Mouse (Mus musculus) liver, embryonic 16.5 days (tissue): ENCODE measurements around the gene Ppp1r12b. TPM values are rescaled to one million over a fixed set of nuclear protein-coding genes. Genes with fewer than 3 reads are reported as not detected.
"Not testable (repeated sequence)": the region's sequence is repeated elsewhere in the genome, so short reads cannot be mapped to it uniquely, and the experiment has no call there.

Experiments
- ATAC-seq: fragments of 200-750 bp; cut with Nextera tagmentation; 2 replicates; pipeline ENCODE4 v1.8.0; 2017; ENCODE audit warnings: low read depth, mild to moderate bottlenecking, moderate number of reproducible peaks, moderate library complexity
- H3K27ac ChIP-seq: fragments of 300-500 bp; sonication (generic); 2 replicates; pipeline ENCODE4 v1.5.1; 2014; ENCODE audit warnings: mild to moderate bottlenecking, low read length
- H3K27me3 ChIP-seq: fragments of 300-500 bp; sonication (generic); 2 replicates; pipeline ENCODE4 v1.6.1; 2014; ENCODE audit warnings: low read depth, low read length, mixed read lengths; ENCODE audit not compliant: control insufficient read depth, insufficient read depth
- H3K36me3 ChIP-seq: fragments of 300-500 bp; sonication (generic); 2 replicates; pipeline ENCODE4 v1.6.1; 2014; ENCODE audit warnings: mild to moderate bottlenecking; ENCODE audit not compliant: control insufficient read depth, insufficient read depth
- H3K4me1 ChIP-seq: fragments of 300-500 bp; sonication (generic); 2 replicates; pipeline ENCODE4 v1.6.1; 2014; ENCODE audit warnings: low read depth, low read length, mixed read lengths; ENCODE audit not compliant: control insufficient read depth
- H3K4me2 ChIP-seq: fragments of 300-500 bp; sonication (generic); 2 replicates; pipeline ENCODE4 v1.6.1; 2014; ENCODE audit warnings: low read depth, low read length, mixed read lengths
- H3K4me3 ChIP-seq: fragments of 300-500 bp; sonication (generic); 2 replicates; pipeline ENCODE4 v1.5.1; 2014; ENCODE audit warnings: low read depth, mild to moderate bottlenecking, low read length
- H3K9ac ChIP-seq: fragments of 300-500 bp; sonication (generic); 2 replicates; pipeline ENCODE4 v1.6.1; 2014; ENCODE audit warnings: low read depth, low read length
- H3K9me3 ChIP-seq: fragments of 300-500 bp; sonication (generic); replicated peaks from 2 replicates; pipeline ENCODE4 v1.6.1; 2016; ENCODE audit warnings: low read length; ENCODE audit not compliant: control insufficient read depth
- WGBS: fragments of 180-500 bp; shearing (Covaris S2); extraction: QIAGEN DNeasy Blood & Tissue Kit; methylation state at CpG from one replicate; pipeline ENCODE4 v1.1.7; 2014; ENCODE audit not compliant: insufficient replicate concordance; 5-methylcytosine and 5-hydroxymethylcytosine counted together
- polyA plus RNA-seq: library from polyadenylated mRNA; unstranded; fragments of >200 nt; fragmentation: Nextera tagmentation; extraction: Ambion mirVana; gene quantifications from 2 replicates; pipeline ENCODE4 v1.2.1, GENCODE M21; 2015

Gene Ppp1r12b
- polyA plus RNA-seq, 1 experiment from 2014 or later = 2.4 TPM

- Histone ChIP-seq H3K4me2 (no peak overlapping the region), H3K9ac (no peak overlapping the region), H3K27me3 (no peaks in the 10 kb centered on the region), H3K4me1 (no peaks in the 10 kb centered on the region), H3K9me3 (no peaks in the 10 kb centered on the region), H3K27ac (no peak overlapping the region), H3K36me3 (no peaks in the 10 kb centered on the region), H3K4me3 (no peak overlapping the region)
- 40% methylated on average over 3 of the region's 3 CpGs for WGBS
- ATAC-seq = no peak
Measured at GRCm38 (mm10) chr1:134852797-134853196, 102.9 kb downstream of the Ppp1r12b start.

- Histone ChIP-seq H3K4me2 (no peak overlapping the region), H3K4me3 (no peak overlapping the region), H3K9me3 (no peaks in the 10 kb centered on the region), H3K27me3 (no peaks in the 10 kb centered on the region), H3K36me3 (no peaks in the 10 kb centered on the region), H3K27ac (no peak overlapping the region), H3K4me1 (no peaks in the 10 kb centered on the region), H3K9ac (no peak overlapping the region)
- 81% methylated on average over 5 of the region's 5 CpGs for WGBS
- no peak for ATAC-seq
Measured at GRCm38 (mm10) chr1:134851211-134851610, 104.5 kb downstream of the Ppp1r12b start.

- Histone ChIP-seq H3K27me3 (no peaks in the 10 kb centered on the region), H3K36me3 (no peaks in the 10 kb centered on the region), H3K4me1 (no peaks in the 10 kb centered on the region), H3K9me3 (no peaks in the 10 kb centered on the region), H3K4me2 (no peak overlapping the region), H3K4me3 (no peak overlapping the region), H3K9ac (no peak overlapping the region), H3K27ac (no peak overlapping the region)
- WGBS = 64% methylated on average over 3 of the region's 3 CpGs
- no peak for ATAC-seq
Measured at GRCm38 (mm10) chr1:134850361-134850760, 105.4 kb downstream of the Ppp1r12b start.

GRCm38 (mm10) chr1:134847851-134848250, 107.9 kb downstream of the Ppp1r12b start:
- Histone ChIP-seq H3K9ac (no peak overlapping the region), H3K4me2 (no peak overlapping the region), H3K4me1 (no peaks in the 10 kb centered on the region), H3K9me3 (no peaks in the 10 kb centered on the region), H3K27me3 (no peaks in the 10 kb centered on the region), H3K36me3 (no peaks in the 10 kb centered on the region), H3K4me3 (no peak overlapping the region), H3K27ac (no peak overlapping the region)
- ATAC-seq = no peak
- 75% methylated on average over 9 of the region's 9 CpGs for WGBS

- no peaks in the 10 kb centered on the region for H3K27me3 ChIP-seq
- H3K36me3 ChIP-seq = no peaks in the 10 kb centered on the region
- no peaks in the 10 kb centered on the region for H3K4me1 ChIP-seq
- no peak overlapping the region for H3K4me3 ChIP-seq
- no peak overlapping the region for H3K4me2 ChIP-seq
- 75% methylated on average over 10 of the region's 10 CpGs for WGBS
- H3K9ac ChIP-seq = no peak overlapping the region
- H3K9me3 ChIP-seq = no peaks in the 10 kb centered on the region
- H3K27ac ChIP-seq = no peak overlapping the region
- no peak for ATAC-seq
Measured at GRCm38 (mm10) chr1:134846295-134846988, 109.3 kb downstream of the Ppp1r12b start.

- H3K4me1 ChIP-seq = no peaks in the 10 kb centered on the region
- H3K27me3 ChIP-seq = no peaks in the 10 kb centered on the region
- H3K4me2 ChIP-seq = no peak overlapping the region
- H3K9ac ChIP-seq = no peak overlapping the region
- 74% methylated on average over 6 of the region's 6 CpGs for WGBS
- no peak for ATAC-seq
- no peaks in the 10 kb centered on the region for H3K9me3 ChIP-seq
- no peak overlapping the region for H3K4me3 ChIP-seq
- no peaks in the 10 kb centered on the region for H3K36me3 ChIP-seq
- no peak overlapping the region for H3K27ac ChIP-seq
Measured at GRCm38 (mm10) chr1:134843369-134843768, 112.4 kb downstream of the Ppp1r12b start.

- no peaks in the 10 kb centered on the region for H3K9me3 ChIP-seq
- WGBS = 74% methylated on average over 10 of the region's 10 CpGs
- no peak for ATAC-seq
Measured at GRCm38 (mm10) chr1:134836909-134837480, 118.7 kb downstream of the Ppp1r12b start.

GRCm38 (mm10) chr1:134830881-134831280, 124.9 kb downstream of the Ppp1r12b start:
- not testable (repeated sequence) for H3K4me1 ChIP-seq, H3K4me3 ChIP-seq, H3K36me3 ChIP-seq, ATAC-seq, H3K9me3 ChIP-seq, H3K27ac ChIP-seq, H3K9ac ChIP-seq, H3K27me3 ChIP-seq, H3K4me2 ChIP-seq
- WGBS = 80% methylated on average over 3 of the region's 3 CpGs

More at GRCm38 (mm10) chr1:134836909-134837480, 118.7 kb downstream of the Ppp1r12b start:
- H3K9ac ChIP-seq = no peak overlapping the region
- H3K36me3 ChIP-seq = peaks cover 3% of the 10 kb centered on the region; the same call in 1 of the 2 replicates
- no peak overlapping the region for H3K4me2 ChIP-seq
- no peaks in the 10 kb centered on the region for H3K27me3 ChIP-seq
- H3K27ac ChIP-seq = no peak overlapping the region
- no peaks in the 10 kb centered on the region for H3K4me1 ChIP-seq
- no peak overlapping the region for H3K4me3 ChIP-seq

- ATAC-seq = no peak
- Histone ChIP-seq H3K27ac (no peak overlapping the region), H3K4me2 (no peak overlapping the region), H3K9ac (no peak overlapping the region), H3K9me3 (no peaks in the 10 kb centered on the region), H3K4me1 (no peaks in the 10 kb centered on the region), H3K36me3 (no peaks in the 10 kb centered on the region), H3K4me3 (no peak overlapping the region), H3K27me3 (no peaks in the 10 kb centered on the region)
- WGBS = 71% methylated on average over 4 of the region's 4 CpGs
Measured at GRCm38 (mm10) chr1:134829635-134830034, 126.1 kb downstream of the Ppp1r12b start.
